Mouse (Mus musculus): ENCODE measurements around the gene Rock2.
"Not testable (repeated sequence)": the region's sequence is repeated elsewhere in the genome, so short reads cannot be mapped to it uniquely, and the experiment has no call there.

The Rock2 gene

DNA sequence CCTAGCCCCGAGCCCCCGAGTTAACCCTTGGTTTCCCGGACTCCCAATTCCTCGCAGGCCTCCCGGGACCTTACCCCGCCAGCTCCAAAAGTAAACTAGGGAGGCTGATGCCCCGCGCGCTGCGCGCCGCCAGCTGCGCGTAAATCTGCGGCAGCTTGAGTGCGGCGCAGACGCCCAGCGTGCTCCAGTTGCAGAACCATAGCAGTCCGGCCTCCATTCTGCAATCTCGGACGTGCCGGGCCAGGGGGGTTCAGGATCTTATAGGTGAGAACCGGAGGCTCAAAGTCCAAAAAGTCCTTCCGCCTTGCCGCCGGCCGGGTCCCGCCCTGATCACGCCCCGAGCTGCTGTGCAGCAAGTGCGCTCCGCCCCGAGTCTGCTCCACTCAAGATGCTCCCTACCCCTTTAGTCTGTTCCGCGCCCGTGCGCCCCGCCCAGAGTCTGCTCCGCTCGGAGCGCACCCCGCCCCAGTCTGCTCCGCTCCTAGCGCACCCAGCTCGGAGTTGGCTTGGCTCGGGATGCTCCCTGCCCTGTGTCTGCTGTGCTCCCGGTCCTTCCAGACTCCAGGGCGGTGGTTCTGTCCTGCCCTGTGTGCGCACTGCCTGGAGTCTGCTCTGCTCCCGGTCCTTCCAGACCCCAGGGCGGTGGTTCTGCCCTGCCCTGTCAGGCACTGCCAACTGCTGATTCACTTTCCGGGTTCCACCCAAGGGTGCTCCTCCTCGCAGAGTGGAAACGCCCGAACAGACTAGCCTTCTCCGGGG, 105.2 kb downstream of the Rock2 start, which contains the start of gene Pqlc3:
Gene Pqlc3, minus strand, starts transcription at position 670 of the 759 bp plus-strand sequence.
- peak; percentile 96 for DNase-seq (ENCODE audit: low read depth, low spot score)

DNA sequence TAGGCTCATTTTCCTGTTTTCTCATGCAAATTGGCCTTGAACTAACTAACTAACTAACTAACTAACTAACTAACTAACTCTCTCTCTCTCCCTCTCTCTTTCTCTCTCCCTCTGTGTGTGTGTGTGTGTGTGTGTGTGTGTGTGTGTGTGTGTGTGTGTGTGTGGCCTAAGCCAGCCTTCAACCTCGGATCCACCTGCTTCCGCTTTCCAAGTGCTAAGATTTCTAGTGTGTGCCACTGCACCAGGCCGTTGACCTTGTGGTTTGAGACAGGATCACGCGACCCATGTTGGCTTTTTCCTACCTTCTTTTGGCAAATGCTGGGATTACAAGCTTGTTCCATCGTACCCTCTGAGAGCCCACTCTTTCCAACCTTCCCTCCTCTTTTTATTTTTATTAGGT, 105.9 kb downstream of the Rock2 start:
- peak; percentile 48 for DNase-seq (ENCODE audit: low read depth, low spot score)

DNA sequence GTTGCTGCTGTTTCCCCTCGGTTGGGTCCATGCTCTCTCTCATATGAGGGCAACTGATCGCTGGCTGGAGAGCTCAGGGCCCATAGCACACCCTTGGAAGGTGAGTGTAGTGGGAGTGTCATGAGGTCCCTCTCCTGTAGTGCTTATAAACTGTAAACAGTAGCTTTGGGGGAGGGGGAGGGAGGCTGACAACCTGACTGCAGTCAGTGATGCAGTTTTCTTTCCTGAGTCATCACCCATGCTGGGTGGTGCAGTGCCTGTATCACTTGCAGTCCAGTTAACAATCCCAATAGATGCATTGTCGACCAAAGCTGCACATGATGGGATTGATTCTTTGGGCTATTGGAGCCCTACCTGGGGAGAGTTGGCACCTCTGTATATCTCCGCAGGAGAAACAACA, 106.5 kb downstream of the Rock2 start:
- peak; percentile 24 for DNase-seq (ENCODE audit: low read depth, low spot score)

DNA sequence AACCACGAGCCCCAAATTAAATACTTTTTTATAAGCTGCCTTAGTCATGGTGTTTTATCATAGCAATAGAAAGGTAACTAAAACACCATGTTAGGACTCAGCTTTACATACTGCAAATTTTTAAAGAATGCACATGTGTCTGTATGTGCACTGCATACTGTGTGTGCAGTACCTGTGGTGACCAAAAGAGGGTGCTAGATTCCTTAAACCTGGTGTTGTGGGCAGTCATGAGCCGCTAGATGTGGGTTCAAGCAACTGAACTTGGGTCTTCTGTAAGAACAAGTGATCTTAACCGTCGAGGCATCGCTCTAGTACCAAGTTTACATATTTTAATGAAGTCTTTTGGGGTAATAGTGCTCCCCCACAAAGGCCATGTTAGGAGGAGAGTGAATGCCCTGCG, 114.8 kb downstream of the Rock2 start:
- peak; percentile 39 for DNase-seq (ENCODE audit: low read depth, low spot score)

DNA sequence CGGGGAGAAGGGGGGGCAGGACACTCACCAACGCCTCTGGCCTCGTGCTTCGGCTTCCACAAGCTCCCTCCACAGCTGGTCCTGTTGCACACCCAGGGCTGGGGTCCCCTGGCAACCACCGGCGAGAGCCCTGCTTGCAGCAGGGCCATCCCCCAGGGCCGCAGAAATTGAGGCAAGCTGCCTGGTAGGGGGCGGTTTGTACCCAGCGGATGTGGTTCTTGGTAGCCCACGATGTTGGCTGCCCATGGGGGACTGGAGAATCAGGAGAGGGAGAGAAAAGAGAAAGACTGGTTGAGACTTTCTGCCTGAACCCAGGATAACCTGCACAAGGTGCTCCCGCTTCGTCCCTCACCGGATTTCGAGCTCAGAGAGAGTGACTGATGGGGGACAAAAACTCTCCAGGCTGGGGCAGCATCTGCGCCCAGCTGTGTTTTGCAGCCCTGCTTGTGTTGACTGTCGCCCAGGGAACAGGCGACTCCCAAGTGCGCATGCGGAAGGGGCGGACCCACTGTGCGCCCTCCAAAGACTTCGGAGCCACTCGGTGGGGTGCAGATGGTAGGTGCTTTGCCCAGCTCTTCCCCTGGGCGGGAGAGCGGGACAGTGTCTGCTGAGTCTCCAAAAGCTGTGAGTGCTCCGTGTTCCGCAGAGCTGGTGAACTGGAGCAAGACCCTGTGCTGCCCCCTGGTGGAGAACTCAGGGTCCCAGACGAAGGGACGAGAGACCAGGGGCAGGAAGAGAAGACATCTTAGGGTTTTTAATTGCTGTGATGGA, 116.6 kb downstream of the Rock2 start, which contains the start of gene 2410004P03Rik:
Gene 2410004P03Rik, minus strand, starts transcription at position 628 of the 771 bp plus-strand sequence.
- peak; percentile 89 for DNase-seq (ENCODE audit: low read depth, low spot score)

DNA sequence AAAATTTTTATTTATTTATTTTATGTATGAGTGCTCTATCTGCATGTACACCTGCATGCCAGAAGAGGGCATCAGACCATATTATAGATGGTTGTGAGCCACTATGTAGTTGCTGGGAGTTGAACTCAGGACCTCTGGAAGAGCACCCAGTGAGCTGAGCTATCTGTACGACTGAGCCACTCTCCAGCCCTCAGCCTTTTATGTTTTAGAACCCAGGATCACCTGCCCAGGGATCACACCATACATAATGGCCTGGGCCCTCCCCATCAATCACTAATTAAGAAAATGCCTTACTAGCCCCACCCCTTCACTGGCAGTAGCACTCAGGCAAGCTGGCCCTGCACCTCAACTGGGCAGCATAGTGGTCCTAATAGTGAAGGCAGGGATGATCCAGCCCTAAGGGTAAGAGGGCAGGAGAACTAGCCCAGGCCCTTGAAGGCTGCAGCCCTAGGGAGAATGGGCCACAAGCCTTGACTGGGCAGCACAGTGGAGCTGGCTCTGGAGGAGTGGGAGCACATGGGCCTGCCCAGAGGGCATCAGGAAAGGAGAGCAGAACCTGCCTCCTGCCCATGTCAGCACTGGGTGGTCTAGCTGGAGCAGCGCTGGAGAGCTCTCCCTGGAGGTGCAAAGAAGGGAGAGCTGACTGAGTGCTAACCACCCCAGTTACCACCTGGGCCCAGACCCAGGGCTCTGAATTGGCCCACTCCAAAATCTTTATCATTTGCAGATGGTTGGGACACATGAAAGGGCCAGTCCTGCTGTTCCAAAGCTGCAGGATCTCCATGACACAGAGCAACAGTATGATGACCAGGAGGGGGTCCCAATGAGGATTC, 117.6 kb downstream of the Rock2 start:
- no peak for DNase-seq (ENCODE audit: low read depth, low spot score)

DNA sequence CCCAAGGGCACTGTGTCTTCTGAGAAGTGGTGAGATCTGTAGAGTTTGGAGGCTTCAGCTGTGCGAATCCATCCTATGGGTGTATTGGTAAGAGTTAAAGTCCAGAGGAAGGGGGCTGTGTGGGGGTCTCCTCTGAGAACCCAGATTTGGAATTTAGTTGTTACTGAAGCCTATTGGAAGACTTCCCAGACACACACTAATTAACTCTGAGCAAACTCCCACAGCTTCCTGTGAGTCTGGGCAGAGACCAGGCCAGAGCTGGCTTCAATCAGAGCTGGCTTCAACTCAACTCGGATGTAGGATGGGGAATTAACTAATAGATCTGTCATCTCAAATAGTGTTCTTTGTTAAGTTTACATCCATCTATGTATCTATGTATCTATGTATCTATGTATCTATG, 121.0 kb downstream of the Rock2 start:
- DNase-seq (ENCODE audit: low read depth, low spot score), result no peak

DNA sequence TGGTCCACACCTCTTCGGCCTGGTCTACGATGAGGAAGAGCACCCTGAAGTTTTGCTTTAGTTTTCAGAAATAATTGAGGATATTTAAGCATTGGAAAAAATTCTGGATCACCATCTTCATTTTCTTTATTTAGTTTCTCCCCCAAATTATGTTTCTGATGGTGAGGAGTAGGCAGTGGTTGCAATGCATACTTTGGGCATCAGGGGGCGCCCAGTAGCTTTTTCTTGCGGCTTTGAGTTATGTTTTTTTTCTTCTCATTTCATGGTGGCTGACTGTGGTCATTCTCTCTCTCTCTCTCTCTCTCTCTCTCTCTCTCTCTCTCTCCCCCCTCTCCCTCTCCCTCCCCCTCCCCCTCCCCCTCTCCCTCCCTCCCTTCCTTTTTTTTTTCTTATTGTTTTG, 123.8 kb downstream of the Rock2 start:
- peak; percentile 66 for DNase-seq (ENCODE audit: low read depth, low spot score)

DNA sequence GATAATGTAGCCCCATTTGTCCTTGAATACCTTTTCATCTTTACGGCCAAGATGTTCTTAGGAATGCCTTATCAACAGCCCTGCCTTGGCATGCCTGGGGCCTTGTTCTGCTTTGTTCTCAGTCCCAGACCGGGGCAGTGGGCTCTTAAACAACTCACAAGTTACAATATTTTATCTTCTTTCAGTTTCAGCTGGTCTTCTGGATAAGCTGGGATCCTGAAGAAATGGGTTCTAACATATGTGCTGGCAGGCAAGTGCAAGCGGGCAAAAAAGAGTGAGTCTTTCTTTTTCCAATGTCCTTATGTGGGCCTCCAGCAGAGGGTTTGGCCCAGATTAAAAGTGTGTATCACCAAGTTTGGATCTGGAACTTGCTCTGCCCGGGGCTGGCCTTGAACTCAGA, 126.4 kb downstream of the Rock2 start:
- DNase-seq (ENCODE audit: low read depth, low spot score), result not testable (repeated sequence)

DNA sequence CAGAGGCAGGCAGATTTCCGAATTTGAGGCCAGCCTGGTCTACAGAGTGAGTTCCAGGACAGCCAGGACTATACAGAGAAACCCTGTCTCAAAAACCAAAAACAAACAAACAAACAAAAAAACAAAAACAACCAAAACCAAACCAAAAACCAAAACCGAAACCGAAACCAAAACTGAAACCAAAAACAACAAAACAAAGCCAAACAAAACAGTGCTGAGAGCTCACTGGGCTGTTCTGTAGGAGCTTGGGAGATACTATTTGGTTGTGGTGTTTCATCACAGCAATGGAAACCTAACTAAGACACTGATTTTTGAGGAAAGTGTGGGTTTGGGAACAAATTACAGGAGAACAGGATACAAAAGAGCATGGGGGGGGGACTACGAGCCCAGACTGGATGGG, 127.5 kb downstream of the Rock2 start:
- no peak for DNase-seq (ENCODE audit: low read depth, low spot score)

DNA sequence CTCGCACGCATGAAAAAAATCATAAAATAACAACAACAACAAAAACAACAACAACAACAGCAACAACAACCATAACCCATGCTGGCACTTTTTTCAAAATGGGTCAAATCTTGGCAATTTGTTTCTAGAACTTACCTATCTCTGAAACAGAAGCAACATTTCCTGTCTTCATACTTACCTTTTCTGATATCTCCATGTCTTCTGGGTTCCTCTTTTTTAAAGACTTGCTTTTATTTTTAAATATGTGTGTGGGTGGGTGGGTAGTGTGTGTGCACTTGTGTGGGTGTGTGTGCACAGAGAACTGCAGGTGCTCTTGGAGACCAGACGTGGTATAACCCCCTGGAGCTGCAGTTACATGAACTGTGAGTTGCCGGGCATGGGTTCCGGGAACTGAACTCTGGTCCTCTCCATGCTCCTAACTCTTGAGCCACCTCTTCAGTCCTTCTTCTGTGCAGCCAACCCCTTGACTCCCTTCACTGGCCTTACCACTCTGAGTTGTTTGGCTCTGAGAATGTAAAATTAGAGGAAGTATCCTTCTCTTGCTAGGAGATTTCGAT, 129.9 kb downstream of the Rock2 start:
- peak; percentile 65 for DNase-seq (ENCODE audit: low read depth, low spot score)

DNA sequence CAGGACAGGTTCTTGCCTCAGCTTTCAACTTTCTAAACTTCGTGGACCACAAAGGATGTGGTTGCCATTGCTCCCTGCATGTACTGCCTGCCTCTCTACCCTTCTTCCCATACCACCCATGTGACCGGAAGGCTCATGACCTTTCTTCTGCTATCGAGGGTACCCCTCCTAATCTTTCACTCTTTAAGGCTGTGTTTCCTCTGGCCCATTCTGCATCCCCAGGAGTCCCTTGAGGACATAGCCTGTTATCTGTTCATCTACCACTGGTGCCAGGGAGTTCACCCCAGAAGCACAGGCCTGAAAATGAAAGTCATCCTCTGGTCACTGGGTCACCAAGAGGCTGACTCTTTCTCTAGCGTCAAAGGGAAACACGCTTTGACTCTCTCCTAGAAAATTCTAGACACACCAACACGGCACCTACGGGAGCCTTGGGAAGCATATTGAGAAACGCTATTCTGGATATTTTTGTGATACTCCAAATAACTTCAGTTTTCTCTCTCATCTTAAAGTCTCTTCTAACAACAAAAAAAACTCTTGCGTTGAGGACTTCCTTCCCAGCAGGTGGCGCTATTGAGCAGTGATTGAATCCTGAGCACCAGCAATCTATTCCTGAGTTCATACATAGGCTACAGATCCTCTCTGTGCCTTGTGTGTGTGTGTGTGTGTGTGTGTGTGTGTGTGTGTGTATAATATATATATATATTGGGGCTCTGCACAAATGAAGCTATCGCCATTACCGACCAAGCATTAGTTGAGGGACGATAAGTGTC, 138.2 kb downstream of the Rock2 start:
- peak; percentile 84 for DNase-seq (ENCODE audit: low read depth, low spot score)

DNA sequence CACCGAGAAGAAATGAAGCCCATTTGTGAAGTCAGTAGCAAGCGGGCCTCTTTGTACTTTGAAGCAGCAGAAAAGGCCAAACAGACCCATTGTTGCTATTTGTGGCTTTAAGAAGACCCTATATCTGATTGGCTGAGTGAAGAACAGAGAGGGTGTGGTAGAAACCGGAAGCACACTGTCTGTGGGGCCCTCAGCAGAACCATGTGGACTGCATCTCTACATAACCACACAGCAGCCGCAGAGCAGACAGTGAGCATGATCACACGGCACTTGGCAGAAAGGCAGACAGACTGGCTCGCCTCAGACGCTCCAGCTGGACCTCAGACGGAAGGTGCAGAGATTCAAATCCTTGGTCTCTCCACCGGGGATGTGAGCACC, 138.8 kb downstream of the Rock2 start:
- peak; percentile 79 for DNase-seq (ENCODE audit: low read depth, low spot score)

DNA sequence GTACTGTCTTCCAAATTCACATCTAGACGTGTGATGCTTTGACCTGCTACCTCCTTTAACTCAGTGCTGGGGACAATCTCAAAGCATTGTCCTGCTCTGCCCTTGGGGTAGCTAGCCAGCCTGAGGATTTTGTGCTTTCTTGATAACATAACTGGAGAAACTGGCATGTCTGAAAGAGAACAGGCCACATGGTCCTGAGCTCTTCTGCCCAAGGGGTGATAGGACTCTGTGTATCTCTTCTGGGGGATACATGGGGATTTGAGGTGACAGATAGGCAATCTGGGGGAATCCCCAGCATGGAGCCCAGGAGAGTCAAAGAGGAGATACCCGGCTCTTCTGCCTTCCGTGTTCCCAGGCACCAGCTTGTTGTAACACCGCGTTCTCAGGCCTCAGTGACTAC, 140.0 kb downstream of the Rock2 start:
- no peak for DNase-seq (ENCODE audit: low read depth, low spot score)

DNA sequence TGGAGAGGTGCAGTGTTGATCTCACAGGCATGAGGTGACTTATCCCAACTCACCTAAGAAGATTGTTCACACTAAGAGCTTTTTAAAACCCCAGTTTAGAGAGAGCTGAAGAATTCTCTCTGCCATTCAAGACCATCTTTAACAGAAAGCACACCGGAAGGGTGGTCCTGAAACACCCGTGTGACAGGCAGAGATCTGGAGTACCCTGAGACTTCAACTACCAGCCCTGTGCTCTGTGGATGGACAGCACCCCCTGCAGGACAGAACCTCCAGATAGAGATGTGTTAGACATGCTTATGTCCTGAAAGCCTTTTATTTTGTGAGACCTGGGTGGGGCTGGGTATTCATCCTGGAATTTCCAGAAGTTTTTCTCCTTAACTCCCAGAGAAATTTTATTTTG, 140.4 kb downstream of the Rock2 start:
- peak; percentile 81 for DNase-seq (ENCODE audit: low read depth, low spot score)

DNA sequence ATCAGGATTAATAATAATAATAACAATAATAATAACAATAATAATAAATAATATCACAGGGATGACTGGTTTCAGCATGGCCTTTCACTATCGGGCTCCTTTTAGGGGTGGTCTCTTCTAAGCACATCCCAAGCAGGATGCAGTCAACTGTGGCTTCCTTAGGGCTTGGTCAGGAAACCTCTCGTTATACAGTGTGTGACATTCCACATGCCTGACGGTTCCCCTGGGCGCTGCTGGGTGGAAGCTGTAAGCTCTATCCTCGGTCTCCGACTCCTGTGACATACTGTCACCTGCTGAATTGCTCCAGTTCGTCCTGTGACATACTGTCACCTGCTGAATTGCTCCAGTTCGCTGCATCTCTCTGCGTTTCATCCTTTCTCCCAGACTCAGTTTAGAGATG, 141.8 kb downstream of the Rock2 start:
- DNase-seq (ENCODE audit: low read depth, low spot score), result no peak

DNA sequence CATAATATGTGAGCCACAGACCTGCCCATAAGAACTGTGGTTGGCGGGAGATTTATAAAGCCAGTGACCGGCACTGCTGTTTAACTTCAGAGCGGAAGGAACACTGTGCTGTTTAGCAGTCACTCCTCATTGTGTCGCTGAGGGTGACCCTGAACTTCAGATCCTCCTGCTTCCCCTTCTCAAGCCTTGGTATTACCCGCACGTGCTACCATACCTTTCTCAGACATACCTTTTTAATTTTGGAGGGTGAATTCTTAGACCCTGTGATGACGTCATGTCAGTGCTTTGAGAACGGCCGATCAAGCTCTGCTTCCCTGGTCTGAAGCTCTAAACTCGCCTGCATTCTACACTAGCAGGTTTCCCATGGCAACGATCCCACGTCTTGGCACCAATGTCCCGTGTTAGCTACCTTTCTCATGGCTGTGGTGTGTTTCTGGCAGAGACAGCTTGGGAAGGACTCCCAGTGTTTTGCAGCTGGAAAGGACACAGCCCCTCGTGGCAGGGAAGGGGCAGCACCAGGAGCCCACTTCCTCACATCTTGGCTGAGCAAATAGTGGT, 142.4 kb downstream of the Rock2 start:
- no peak for DNase-seq (ENCODE audit: low read depth, low spot score)

Measured in A20 (cell line).